Mouse (Mus musculus): ENCODE measurements at regions not wholly inside any gene's neighbourhood (a gene's known extent, or its start where the extent isn't known, plus 50 kb on each side); places are given as distances from the start of the nearest gene placed in this dataset.
A peak's percentile ranks its signal among the peaks of the same experiment; 100 is the strongest.

DNA sequence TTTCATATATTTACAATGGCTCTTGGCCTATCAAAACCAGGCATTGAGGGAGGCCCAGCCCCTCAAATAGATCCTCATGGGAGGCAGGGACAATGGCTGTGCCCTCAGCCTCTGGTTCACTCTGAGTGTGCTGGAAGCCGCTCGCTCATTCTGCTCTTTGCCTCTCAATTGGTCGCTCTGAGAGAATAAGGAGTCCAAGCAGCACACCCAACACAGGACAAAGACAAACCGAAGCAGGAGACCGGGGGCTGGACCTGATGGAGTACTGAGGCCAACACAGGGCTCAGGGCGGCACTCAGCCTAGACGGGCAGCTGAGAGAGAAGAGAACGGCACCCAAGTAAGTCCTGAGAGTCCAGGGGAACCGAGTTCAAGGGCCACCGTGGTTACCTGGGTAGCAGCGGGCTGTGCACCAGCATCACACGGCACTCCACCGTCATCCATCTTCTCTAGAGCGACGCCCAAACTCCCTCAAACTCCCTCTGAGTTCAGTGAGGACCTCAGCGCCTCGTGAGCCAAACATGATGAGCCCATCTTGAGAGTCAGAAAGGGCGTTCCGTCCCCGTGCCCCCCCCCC lies 145.8 kb downstream of the Setd4 start:
- TF ChIP-seq POLR2A (IDR thresholded peaks at IDR 0.05; ENCODE audit: control insufficient read depth, low read depth, low read length) = no peak
- TF ChIP-seq CTCF (IDR thresholded peaks at IDR 0.05; ENCODE audit: control insufficient read depth, insufficient read depth, insufficient replicate concordance, low read depth, low read length) = no peak
- H3K4me3 ChIP-seq (ENCODE audit: control insufficient read depth, low read depth, low read length) = peak overlapping the region; percentile 87
- H3K27me3 ChIP-seq (ENCODE audit: control insufficient read depth, insufficient read depth, low read length) = no peaks in the 10 kb centered on the region
- H3K27ac ChIP-seq (ENCODE audit: control insufficient read depth, insufficient read depth, low read depth, low read length) = no peak overlapping the region
- no peaks in the 10 kb centered on the region for H3K36me3 ChIP-seq (ENCODE audit: control insufficient read depth, insufficient read depth, low read length)
- H3K4me1 ChIP-seq (ENCODE audit: control insufficient read depth, insufficient read depth, low read length) = peaks cover 14% of the 10 kb centered on the region

DNA sequence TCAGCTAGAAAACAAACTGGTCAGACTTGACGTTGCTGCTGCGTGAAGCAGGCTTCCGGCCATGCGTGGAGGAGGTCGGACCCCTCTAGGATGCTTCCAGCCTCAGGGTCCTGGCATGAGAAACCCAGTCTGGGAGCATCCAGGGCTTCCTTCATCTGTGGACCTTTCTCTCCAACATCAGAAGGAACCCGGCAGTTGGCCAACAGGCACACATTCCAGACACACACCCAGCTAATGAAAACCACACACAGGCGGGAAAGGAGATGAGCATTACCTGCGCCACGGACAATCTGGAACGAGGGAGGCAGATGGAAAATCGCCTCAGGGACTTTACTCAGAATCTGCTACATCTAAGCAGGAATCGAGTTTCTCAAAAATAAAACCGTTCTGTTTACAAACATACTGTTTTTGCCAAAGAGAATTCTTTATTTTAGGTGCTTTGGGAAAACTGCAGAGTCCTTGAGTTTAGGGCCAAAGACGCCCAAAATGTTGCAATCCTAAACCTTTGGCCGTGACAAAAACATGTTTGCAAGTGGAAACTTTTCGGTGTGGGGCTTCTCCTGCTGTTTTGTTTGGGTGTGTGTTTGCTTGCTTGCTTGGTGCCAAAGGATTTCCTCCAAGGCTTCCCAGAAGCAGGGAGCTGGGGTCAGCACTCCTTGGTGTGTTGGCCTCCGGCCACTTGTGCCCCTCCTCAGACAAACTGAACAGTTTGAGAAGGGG lies 147.0 kb downstream of the Setd4 start:
- Histone ChIP-seq H3K36me3 (ENCODE audit: control insufficient read depth, insufficient read depth, low read length) (no peaks in the 10 kb centered on the region), H3K4me3 (ENCODE audit: control insufficient read depth, low read depth, low read length) (peak overlapping the region; percentile 26), H3K27me3 (ENCODE audit: control insufficient read depth, insufficient read depth, low read length) (no peaks in the 10 kb centered on the region), H3K27ac (ENCODE audit: control insufficient read depth, insufficient read depth, low read depth, low read length) (no peak overlapping the region), H3K4me1 (ENCODE audit: control insufficient read depth, insufficient read depth, low read length) (peaks cover 13% of the 10 kb centered on the region)
- TF ChIP-seq CTCF (IDR thresholded peaks at IDR 0.05; ENCODE audit: control insufficient read depth, insufficient read depth, insufficient replicate concordance, low read depth, low read length) = no peak
- TF ChIP-seq POLR2A (IDR thresholded peaks at IDR 0.05; ENCODE audit: control insufficient read depth, low read depth, low read length) = no peak

DNA sequence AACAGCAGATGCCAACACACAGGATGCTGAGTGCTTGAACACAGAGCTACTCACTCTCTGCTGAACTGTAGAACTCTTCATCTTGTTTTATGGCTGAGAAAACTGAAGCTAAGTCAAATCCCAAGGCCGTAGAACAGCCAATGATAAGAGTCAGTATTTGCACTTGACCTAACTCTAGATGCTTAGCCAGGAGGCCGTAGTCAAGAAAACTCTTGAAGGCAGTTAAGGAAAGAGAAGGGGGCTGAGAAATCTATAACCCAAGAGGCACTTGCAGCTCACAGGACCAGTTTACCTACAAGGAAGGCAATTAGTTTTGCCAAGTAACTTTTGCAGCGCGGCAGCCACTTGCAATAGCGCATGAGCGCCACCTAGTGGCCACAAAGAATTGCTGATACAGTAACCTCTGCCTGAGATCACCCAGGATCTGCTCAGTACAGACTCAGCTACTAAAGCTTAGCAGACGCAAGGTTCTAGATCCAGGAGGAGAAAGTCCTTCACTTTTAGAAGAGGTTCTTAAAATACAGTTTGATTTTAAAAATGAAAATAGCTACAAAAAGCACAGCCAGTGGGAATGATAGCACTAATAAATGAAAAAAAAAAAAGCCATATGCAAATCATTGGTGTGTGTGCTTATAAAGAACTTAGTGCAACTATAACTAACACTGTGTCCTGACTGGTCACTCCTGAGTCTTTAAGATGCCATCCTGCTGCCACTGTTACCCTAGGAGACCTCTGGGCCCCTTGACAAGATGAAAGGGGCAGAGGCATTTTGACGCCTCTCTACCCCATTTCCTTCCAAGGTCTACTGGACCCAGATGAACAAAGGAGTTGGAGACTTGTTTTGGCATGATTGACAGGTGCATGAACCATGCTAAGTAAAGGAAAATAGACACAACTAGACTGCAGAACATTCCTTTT lies 149.5 kb downstream of the Setd4 start:
- no peak overlapping the region for H3K27ac ChIP-seq (ENCODE audit: control insufficient read depth, insufficient read depth, low read depth, low read length)
- peaks cover 10% of the 10 kb centered on the region for H3K4me1 ChIP-seq (ENCODE audit: control insufficient read depth, insufficient read depth, low read length)
- TF ChIP-seq CTCF (IDR thresholded peaks at IDR 0.05; ENCODE audit: control insufficient read depth, insufficient read depth, insufficient replicate concordance, low read depth, low read length) (peak; percentile 88; the same call in 1 of the 2 replicates), POLR2A (IDR thresholded peaks at IDR 0.05; ENCODE audit: control insufficient read depth, low read depth, low read length) (no peak)
- no peak overlapping the region for H3K4me3 ChIP-seq (ENCODE audit: control insufficient read depth, low read depth, low read length)
- no peaks in the 10 kb centered on the region for H3K27me3 ChIP-seq (ENCODE audit: control insufficient read depth, insufficient read depth, low read length)
- no peaks in the 10 kb centered on the region for H3K36me3 ChIP-seq (ENCODE audit: control insufficient read depth, insufficient read depth, low read length)

DNA sequence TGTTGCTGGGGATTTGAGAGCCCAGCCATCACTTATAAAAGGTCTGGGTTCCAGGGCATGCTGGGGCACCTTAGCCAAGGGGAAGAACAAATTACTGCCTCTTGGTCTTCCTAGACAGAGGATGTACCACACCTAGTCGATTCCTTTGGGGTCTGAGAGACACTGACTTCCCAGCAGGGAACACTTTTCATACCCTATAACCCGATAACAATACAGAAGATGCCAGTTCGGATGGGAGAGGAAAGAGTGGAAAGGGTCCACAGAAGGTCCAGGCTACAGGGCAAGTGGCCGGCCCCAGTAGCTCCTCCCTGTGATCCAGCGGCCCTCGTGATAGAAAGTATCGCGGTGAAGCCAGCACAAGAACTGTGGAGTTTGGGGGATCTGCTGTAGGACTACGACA lies 150.8 kb downstream of the Setd4 start:
- Histone ChIP-seq H3K27ac (ENCODE audit: control insufficient read depth, insufficient read depth, low read depth, low read length) (no peak overlapping the region), H3K4me3 (ENCODE audit: control insufficient read depth, low read depth, low read length) (no peak overlapping the region), H3K4me1 (ENCODE audit: control insufficient read depth, insufficient read depth, low read length) (peaks cover 2% of the 10 kb centered on the region), H3K36me3 (ENCODE audit: control insufficient read depth, insufficient read depth, low read length) (no peaks in the 10 kb centered on the region), H3K27me3 (ENCODE audit: control insufficient read depth, insufficient read depth, low read length) (no peaks in the 10 kb centered on the region)
- no peak for TF ChIP-seq POLR2A (IDR thresholded peaks at IDR 0.05; ENCODE audit: control insufficient read depth, low read depth, low read length)
- TF ChIP-seq CTCF (IDR thresholded peaks at IDR 0.05; ENCODE audit: control insufficient read depth, insufficient read depth, insufficient replicate concordance, low read depth, low read length) = no peak

DNA sequence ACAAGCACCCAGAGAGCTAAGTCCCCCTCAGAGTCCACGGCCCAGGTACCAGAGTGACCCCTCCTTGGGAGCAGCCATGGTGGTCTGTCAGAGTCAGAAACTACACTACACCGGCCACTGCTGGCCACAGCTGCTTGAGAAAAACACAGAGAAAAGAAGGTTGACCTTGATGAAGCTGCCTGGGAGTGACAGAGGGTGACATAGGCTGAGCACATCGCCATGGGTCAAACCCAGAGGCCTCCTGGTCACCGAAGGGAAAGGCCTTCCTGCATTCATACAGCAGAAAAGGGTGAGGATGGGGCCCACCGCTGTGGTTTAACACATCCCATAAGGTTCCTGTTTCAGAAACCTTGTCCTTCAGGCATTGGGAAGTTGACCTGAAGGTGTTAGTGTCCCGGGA lies 153.0 kb downstream of the Setd4 start:
- no peak overlapping the region for H3K4me3 ChIP-seq (ENCODE audit: control insufficient read depth, low read depth, low read length)
- H3K27me3 ChIP-seq (ENCODE audit: control insufficient read depth, insufficient read depth, low read length) = no peaks in the 10 kb centered on the region
- no peaks in the 10 kb centered on the region for H3K4me1 ChIP-seq (ENCODE audit: control insufficient read depth, insufficient read depth, low read length)
- H3K27ac ChIP-seq (ENCODE audit: control insufficient read depth, insufficient read depth, low read depth, low read length) = no peak overlapping the region
- no peaks in the 10 kb centered on the region for H3K36me3 ChIP-seq (ENCODE audit: control insufficient read depth, insufficient read depth, low read length)
- TF ChIP-seq POLR2A (IDR thresholded peaks at IDR 0.05; ENCODE audit: control insufficient read depth, low read depth, low read length) (no peak), CTCF (IDR thresholded peaks at IDR 0.05; ENCODE audit: control insufficient read depth, insufficient read depth, insufficient replicate concordance, low read depth, low read length) (no peak)

DNA sequence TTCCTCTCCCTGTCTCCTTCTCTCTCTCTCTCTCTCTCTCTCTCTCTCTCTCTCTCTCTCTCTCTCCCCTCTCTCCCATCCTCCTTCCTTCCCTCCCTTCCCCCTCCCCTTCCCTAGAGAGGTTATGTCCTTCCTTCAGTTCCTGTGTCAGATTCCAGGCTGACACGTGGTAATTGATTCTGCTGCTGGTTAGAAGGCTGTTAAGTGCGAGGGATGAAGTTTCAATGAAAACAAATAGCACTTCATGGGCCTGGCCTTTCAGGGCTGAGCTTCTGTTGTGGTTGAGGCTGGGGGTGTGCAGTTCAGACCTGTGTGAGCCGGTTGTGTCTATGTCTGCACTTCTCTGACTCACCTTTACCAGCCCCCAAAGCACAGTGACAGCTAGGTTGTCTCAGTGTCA lies 153.9 kb downstream of the Setd4 start:
- no peak overlapping the region for H3K4me3 ChIP-seq (ENCODE audit: control insufficient read depth, low read depth, low read length)
- no peaks in the 10 kb centered on the region for H3K36me3 ChIP-seq (ENCODE audit: control insufficient read depth, insufficient read depth, low read length)
- H3K27ac ChIP-seq (ENCODE audit: control insufficient read depth, insufficient read depth, low read depth, low read length) = no peak overlapping the region
- TF ChIP-seq CTCF (IDR thresholded peaks at IDR 0.05; ENCODE audit: control insufficient read depth, insufficient read depth, insufficient replicate concordance, low read depth, low read length) = no peak
- no peaks in the 10 kb centered on the region for H3K27me3 ChIP-seq (ENCODE audit: control insufficient read depth, insufficient read depth, low read length)
- no peaks in the 10 kb centered on the region for H3K4me1 ChIP-seq (ENCODE audit: control insufficient read depth, insufficient read depth, low read length)

DNA sequence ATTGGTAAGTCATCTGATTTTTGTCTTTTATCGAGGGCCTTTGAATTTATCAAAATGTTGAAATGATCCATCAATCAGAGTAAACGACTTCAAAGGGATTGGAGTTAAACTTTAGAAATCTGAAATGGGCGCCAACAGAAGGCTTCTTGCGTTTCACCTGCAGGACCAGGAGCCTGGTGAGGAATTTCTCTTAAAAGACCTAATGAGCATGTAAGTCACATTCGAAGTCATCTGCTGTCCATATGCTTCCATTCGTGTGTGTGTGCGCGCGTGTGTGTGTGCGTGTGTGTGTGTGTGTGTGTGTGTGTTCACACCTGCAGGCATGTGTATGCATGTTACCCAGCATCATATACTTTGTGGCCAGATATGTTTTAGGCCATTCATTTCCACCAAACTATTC lies 155.7 kb downstream of the Setd4 start:
- Histone ChIP-seq H3K4me3 (ENCODE audit: control insufficient read depth, low read depth, low read length) (no peak overlapping the region), H3K4me1 (ENCODE audit: control insufficient read depth, insufficient read depth, low read length) (no peaks in the 10 kb centered on the region), H3K27ac (ENCODE audit: control insufficient read depth, insufficient read depth, low read depth, low read length) (no peak overlapping the region), H3K27me3 (ENCODE audit: control insufficient read depth, insufficient read depth, low read length) (no peaks in the 10 kb centered on the region), H3K36me3 (ENCODE audit: control insufficient read depth, insufficient read depth, low read length) (no peaks in the 10 kb centered on the region)
- TF ChIP-seq POLR2A (IDR thresholded peaks at IDR 0.05; ENCODE audit: control insufficient read depth, low read depth, low read length) (no peak), CTCF (IDR thresholded peaks at IDR 0.05; ENCODE audit: control insufficient read depth, insufficient read depth, insufficient replicate concordance, low read depth, low read length) (no peak)
